Comparison of ENCODE assay signal across 7 mouse cellular contexts in genomic region chr11:76216049-76216540, GRCm38 (mm10). TPM values are rescaled to one million over a fixed set of nuclear protein-coding genes. Genes with fewer than 3 reads are reported as not detected.
DNase-seq lines count a peak whose midpoint lies in the region; ATAC-seq and TF ChIP-seq lines count a peak whose summit lies in the region.

No protein-coding gene starts in this region.

- H3K9ac ChIP-seq in lung, postnatal 0 days (replicated peaks; ENCODE audit: low read depth) = no peak overlapping the region
- no peak overlapping the region for H3K9ac ChIP-seq in forebrain, embryonic 12.5 days
- no peak overlapping the region for H3K9ac ChIP-seq in limb, embryonic 14.5 days (ENCODE audit: low read depth, low read length, severe bottlenecking)
- H3K9ac ChIP-seq in stomach, embryonic 16.5 days (ENCODE audit: low read length) = no peak overlapping the region; the same call in 1 of the 2 replicates

- ATAC-seq in lung, postnatal 0 days = no peak
- ATAC-seq in forebrain, embryonic 12.5 days (ENCODE audit: low FRiP score) = no peak
- no peak for ATAC-seq in limb, embryonic 14.5 days (ENCODE audit: low FRiP score, low read depth)
- ATAC-seq in stomach, embryonic 16.5 days (ENCODE audit: insufficient read depth, low FRiP score) = no peak

- TF ChIP-seq CTCF in lung, postnatal 0 days (IDR thresholded peaks at IDR 0.05) = no peak

- H3K36me3 ChIP-seq in lung, postnatal 0 days (ENCODE audit: insufficient read depth, low read length) = peaks cover 6% of the 10 kb centered on the region; the same call in 1 of the 2 replicates
- peaks cover 31% of the 10 kb centered on the region for H3K36me3 ChIP-seq in forebrain, embryonic 12.5 days (replicated peaks)
- peaks cover 43% of the 10 kb centered on the region for H3K36me3 ChIP-seq in limb, embryonic 14.5 days (ENCODE audit: control insufficient read depth, insufficient read depth, low read length)
- peaks cover 12% of the 10 kb centered on the region; the same call in 1 of the 2 replicates for H3K36me3 ChIP-seq in stomach, embryonic 16.5 days (ENCODE audit: control insufficient read depth, insufficient read depth, low read length)

- 92% methylated on average over 5 of the region's 5 CpGs for WGBS in lung, postnatal 0 days
- WGBS in forebrain, embryonic 12.5 days = 95% methylated on average over 5 of the region's 5 CpGs
- 67% methylated on average over 5 of the region's 5 CpGs for whole genome bisulfite sequencing in limb, embryonic 14.5 days
- WGBS in stomach, embryonic 16.5 days = 84% methylated on average over 5 of the region's 5 CpGs

- no peaks in the 10 kb centered on the region for H3K27me3 ChIP-seq in lung, postnatal 0 days (replicated peaks; ENCODE audit: insufficient read depth, low read length)
- no peaks in the 10 kb centered on the region for H3K27me3 ChIP-seq in forebrain, embryonic 12.5 days
- H3K27me3 ChIP-seq in limb, embryonic 14.5 days (ENCODE audit: control insufficient read depth, insufficient read depth, low read length) = no peaks in the 10 kb centered on the region
- no peaks in the 10 kb centered on the region for H3K27me3 ChIP-seq in stomach, embryonic 16.5 days (ENCODE audit: control insufficient read depth, insufficient read depth, low read length)

- peak overlapping the region; percentile 96 for H3K27ac ChIP-seq in lung, postnatal 0 days (ENCODE audit: low read length)
- peak overlapping the region; percentile 89; the same call in 1 of the 2 replicates for H3K27ac ChIP-seq in forebrain, embryonic 12.5 days
- no peak overlapping the region for H3K27ac ChIP-seq in limb, embryonic 14.5 days (replicated peaks; ENCODE audit: low read depth, low read length)
- H3K27ac ChIP-seq in stomach, embryonic 16.5 days (ENCODE audit: low read length) = peak overlapping the region; percentile 98

- TF ChIP-seq POLR2A in limb, embryonic 14.5 days (IDR thresholded peaks at IDR 0.05; ENCODE audit: borderline replicate concordance, extremely low read depth, insufficient read depth, insufficient read length) = no peak

- H3K9me3 ChIP-seq in lung, postnatal 0 days (ENCODE audit: low read length) = no peaks in the 10 kb centered on the region
- H3K9me3 ChIP-seq in forebrain, embryonic 12.5 days = no peaks in the 10 kb centered on the region
- H3K9me3 ChIP-seq in limb, embryonic 14.5 days (ENCODE audit: control insufficient read depth, low read length) = no peaks in the 10 kb centered on the region
- H3K9me3 ChIP-seq in stomach, embryonic 16.5 days (replicated peaks; ENCODE audit: control insufficient read depth, low read length) = no peaks in the 10 kb centered on the region

- no peak for TF ChIP-seq EP300 in lung, postnatal 0 days (IDR thresholded peaks at IDR 0.05)

- no peak overlapping the region for H3K4me3 ChIP-seq in lung, postnatal 0 days (ENCODE audit: low read depth, low read length)
- H3K4me3 ChIP-seq in forebrain, embryonic 12.5 days (replicated peaks) = no peak overlapping the region
- H3K4me3 ChIP-seq in limb, embryonic 14.5 days (replicated peaks; ENCODE audit: low read length) = peak overlapping the region; percentile 80
- H3K4me3 ChIP-seq in stomach, embryonic 16.5 days (replicated peaks; ENCODE audit: low read length) = peak overlapping the region; percentile 92

- H3K4me2 ChIP-seq in lung, postnatal 0 days (replicated peaks; ENCODE audit: low read depth, low read length) = no peak overlapping the region
- peak overlapping the region; percentile 73 for H3K4me2 ChIP-seq in forebrain, embryonic 12.5 days
- peak overlapping the region; percentile 62 for H3K4me2 ChIP-seq in limb, embryonic 14.5 days (replicated peaks; ENCODE audit: low read depth, low read length, severe bottlenecking)
- H3K4me2 ChIP-seq in stomach, embryonic 16.5 days (ENCODE audit: low read depth, low read length) = peak overlapping the region; percentile 85

- DNase-seq in lung, postnatal 0 days (ENCODE audit: low spot score) = no peak
- DNase-seq in lung, postnatal 14 days = no peak
- DNase-seq in limb, embryonic 14.5 days (ENCODE audit: low spot score) = no peak
- no peak for DNase-seq in left cerebral cortex, adult 9 months (ENCODE audit: low spot score in 2 of 2)
- DNase-seq in Muller cell, postnatal 12 days (ENCODE audit: inconsistent ontology term) = no peak

- no peaks in the 10 kb centered on the region for H3K4me1 ChIP-seq in lung, postnatal 0 days (ENCODE audit: insufficient read depth, low read depth, low read length)
- peaks cover 15% of the 10 kb centered on the region for H3K4me1 ChIP-seq in forebrain, embryonic 12.5 days
- H3K4me1 ChIP-seq in limb, embryonic 14.5 days (ENCODE audit: control insufficient read depth, insufficient read depth, low read length) = no peaks in the 10 kb centered on the region
- peaks cover 11% of the 10 kb centered on the region for H3K4me1 ChIP-seq in stomach, embryonic 16.5 days (ENCODE audit: control insufficient read depth, insufficient read depth, low read length)

RNA-seq across cellular contexts. Expression of gene Dbil5, which starts 1.3 kb away (rescaled TPM):
- 0.77 and 0.87 TPM in 2 replicates for polyA plus RNA-seq in lung, postnatal 0 days (2015; fragmentation: Nextera tagmentation; extraction: Ambion mirVana)
- polyA plus RNA-seq in forebrain, embryonic 12.5 days (2016; fragmentation: Nextera tagmentation; extraction: Ambion mirVana) = 0.37 and 0.84 TPM in 2 replicates
- polyA plus RNA-seq in limb, embryonic 14.5 days (2012; rRNA removed) = 0.41 and 0.93 TPM in 2 replicates
- polyA plus RNA-seq in limb, embryonic 14.5 days (2014; fragmentation: Nextera tagmentation; extraction: Ambion mirVana) = 0.64 and 1.4 TPM in 2 replicates
- polyA plus RNA-seq in stomach, embryonic 16.5 days (2015; fragmentation: Nextera tagmentation; extraction: Ambion mirVana) = 2.3 and 4.5 TPM in 2 replicates

RNA-seq across cellular contexts. Expression of gene Gemin4, which starts 1.4 kb away (rescaled TPM):
- polyA plus RNA-seq in lung, postnatal 0 days (2015; fragmentation: Nextera tagmentation; extraction: Ambion mirVana) = 8.8 and 13.8 TPM in 2 replicates
- 31.9 and 35.3 TPM in 2 replicates for polyA plus RNA-seq in forebrain, embryonic 12.5 days (2016; fragmentation: Nextera tagmentation; extraction: Ambion mirVana)
- 14.8 and 17.1 TPM in 2 replicates for polyA plus RNA-seq in limb, embryonic 14.5 days (2012; rRNA removed)
- 32.0 and 32.6 TPM in 2 replicates for polyA plus RNA-seq in limb, embryonic 14.5 days (2014; fragmentation: Nextera tagmentation; extraction: Ambion mirVana)
- polyA plus RNA-seq in stomach, embryonic 16.5 days (2015; fragmentation: Nextera tagmentation; extraction: Ambion mirVana) = 30.1 and 35.2 TPM in 2 replicates

RNA-seq across cellular contexts. Expression of gene Mrm3, which starts 27.4 kb away (rescaled TPM):
- polyA plus RNA-seq in lung, postnatal 0 days (2015; fragmentation: Nextera tagmentation; extraction: Ambion mirVana) = 7.7 and 8.0 TPM in 2 replicates
- 20.0 and 22.2 TPM in 2 replicates for polyA plus RNA-seq in forebrain, embryonic 12.5 days (2016; fragmentation: Nextera tagmentation; extraction: Ambion mirVana)
- 11.9 and 15.2 TPM in 2 replicates for polyA plus RNA-seq in limb, embryonic 14.5 days (2012; rRNA removed)
- polyA plus RNA-seq in limb, embryonic 14.5 days (2014; fragmentation: Nextera tagmentation; extraction: Ambion mirVana) = 20.8 and 20.9 TPM in 2 replicates
- polyA plus RNA-seq in stomach, embryonic 16.5 days (2015; fragmentation: Nextera tagmentation; extraction: Ambion mirVana) = 22.3 and 24.2 TPM in 2 replicates

RNA-seq across cellular contexts. Expression of gene Glod4, which starts 27.4 kb away (rescaled TPM):
- 85.9 and 99.6 TPM in 2 replicates for polyA plus RNA-seq in lung, postnatal 0 days (2015; fragmentation: Nextera tagmentation; extraction: Ambion mirVana)
- polyA plus RNA-seq in forebrain, embryonic 12.5 days (2016; fragmentation: Nextera tagmentation; extraction: Ambion mirVana) = 123 and 125 TPM in 2 replicates
- 36.4 and 56.2 TPM in 2 replicates for polyA plus RNA-seq in limb, embryonic 14.5 days (2012; rRNA removed)
- 140 and 141 TPM in 2 replicates for polyA plus RNA-seq in limb, embryonic 14.5 days (2014; fragmentation: Nextera tagmentation; extraction: Ambion mirVana)
- polyA plus RNA-seq in stomach, embryonic 16.5 days (2015; fragmentation: Nextera tagmentation; extraction: Ambion mirVana) = 116 and 126 TPM in 2 replicates

RNA-seq across cellular contexts. Expression of gene Fam57a, which starts 36.6 kb away (rescaled TPM):
- 27.0 and 33.8 TPM in 2 replicates for polyA plus RNA-seq in lung, postnatal 0 days (2015; fragmentation: Nextera tagmentation; extraction: Ambion mirVana)
- 25.4 and 26.7 TPM in 2 replicates for polyA plus RNA-seq in forebrain, embryonic 12.5 days (2016; fragmentation: Nextera tagmentation; extraction: Ambion mirVana)
- polyA plus RNA-seq in limb, embryonic 14.5 days (2012; rRNA removed) = 39.0 and 40.1 TPM in 2 replicates
- polyA plus RNA-seq in limb, embryonic 14.5 days (2014; fragmentation: Nextera tagmentation; extraction: Ambion mirVana) = 48.3 and 60.8 TPM in 2 replicates
- 173 and 315 TPM in 2 replicates for polyA plus RNA-seq in stomach, embryonic 16.5 days (2015; fragmentation: Nextera tagmentation; extraction: Ambion mirVana)

Comparison
In these comparisons a context has a peak if more than half of its experiments do, and no peak if none do; other contexts are left out.
1. H3K4me3 ChIP-seq: peak in limb, embryonic 14.5 days (single experiment) and stomach, embryonic 16.5 days (single experiment); none in lung, postnatal 0 days (single experiment) and forebrain, embryonic 12.5 days (single experiment).